Mouse (Mus musculus) heart, adult 2 months (tissue): ENCODE results near the gene Ehbp1.

Experiments used
- CTCF ChIP-seq: fragments of 200-600 bp; IDR thresholded peaks from 2 replicates; pipeline ENCODE4 v1.8.1; 2022; ENCODE audit warnings: antibody characterized with exemption, mild to moderate bottlenecking, moderate library complexity
- EP300 ChIP-seq: fragments of 200-500 bp; IDR thresholded peaks from 2 replicates; pipeline ENCODE4 v1.6.1; 2011; ENCODE audit warnings: low read depth, low read length, control low read depth; ENCODE audit not compliant: insufficient read depth
- POLR2A ChIP-seq: fragments of 200-500 bp; IDR thresholded peaks from 2 replicates; pipeline ENCODE4 v1.6.1; 2011; ENCODE audit warnings: mild to moderate bottlenecking, low read depth, low read length, control low read depth; ENCODE audit not compliant: insufficient read depth

GRCm38 (mm10) chr11:22005281-22005870 lies 336.7 kb downstream of the Ehbp1 start:
- TF ChIP-seq CTCF (no peak), POLR2A (no peak), EP300 (no peak)
